Mouse (Mus musculus) intestine, postnatal 0 days (tissue): ENCODE results near the gene Trmt2a. TPM values are rescaled to one million over a fixed set of nuclear protein-coding genes. Genes with fewer than 3 reads are reported as not detected.

Source experiments
- ATAC-seq: fragments of 200-750 bp; cut with Nextera tagmentation; 2 replicates; pipeline ENCODE4 v1.8.0; 2017; ENCODE audit warnings: mild to moderate bottlenecking, moderate TSS enrichment, moderate library complexity
- H3K27ac ChIP-seq: fragments of 300-500 bp; sonication (generic); 2 replicates; pipeline ENCODE4 v1.5.1; 2014; ENCODE audit warnings: mild to moderate bottlenecking, low read depth, low read length, moderate library complexity
- H3K27me3 ChIP-seq: fragments of 300-500 bp; sonication (generic); replicated peaks from 2 replicates; pipeline ENCODE4 v1.6.1; 2014; ENCODE audit warnings: low read length, mixed read lengths; ENCODE audit not compliant: control insufficient read depth, insufficient read depth
- H3K36me3 ChIP-seq: fragments of 300-500 bp; sonication (generic); 2 replicates; pipeline ENCODE4 v1.6.1; 2014; ENCODE audit warnings: mild to moderate bottlenecking, moderate library complexity; ENCODE audit not compliant: control insufficient read depth, insufficient read depth
- H3K4me1 ChIP-seq: fragments of 300-500 bp; sonication (generic); replicated peaks from 2 replicates; pipeline ENCODE4 v1.6.1; 2014; ENCODE audit warnings: antibody characterized with exemption, low read length, mixed read lengths; ENCODE audit not compliant: control insufficient read depth, insufficient read depth
- H3K4me2 ChIP-seq: fragments of 300-500 bp; sonication (generic); replicated peaks from 2 replicates; pipeline ENCODE4 v1.6.1; 2014; ENCODE audit warnings: low read depth, mild to moderate bottlenecking, moderate library complexity
- H3K4me3 ChIP-seq: fragments of 300-500 bp; sonication (generic); 2 replicates; pipeline ENCODE4 v1.5.1; 2014; ENCODE audit warnings: low read depth, low read length
- H3K9ac ChIP-seq: fragments of 300-500 bp; sonication (generic); 2 replicates; pipeline ENCODE4 v1.6.1; 2014; ENCODE audit warnings: mild to moderate bottlenecking, low read depth, low read length
- H3K9me3 ChIP-seq: fragments of 300-500 bp; sonication (generic); 2 replicates; pipeline ENCODE4 v1.6.1; 2016; ENCODE audit warnings: mixed run types; ENCODE audit not compliant: control insufficient read depth
- CTCF ChIP-seq: sonication (generic); IDR thresholded peaks from 2 replicates; pipeline ENCODE4 v1.5.1; 2016; ENCODE audit warnings: low read depth, mild to moderate bottlenecking, control low read depth, antibody characterized with exemption, moderate library complexity
- WGBS: fragments of 180-500 bp; shearing (Covaris S2); extraction: QIAGEN DNeasy Blood & Tissue Kit; methylation state at CpG from one replicate; pipeline ENCODE4 v1.1.7; 2014; 5-methylcytosine and 5-hydroxymethylcytosine counted together
- polyA plus RNA-seq: library from polyadenylated mRNA; unstranded; fragments of >200 nt; fragmentation: Nextera tagmentation; extraction: Ambion mirVana; gene quantifications from 2 replicates; pipeline ENCODE4 v1.2.1, GENCODE M21; 2015

Gene Trmt2a
- 26.1 and 28.7 TPM in 2 replicates for polyA plus RNA-seq

DNA sequence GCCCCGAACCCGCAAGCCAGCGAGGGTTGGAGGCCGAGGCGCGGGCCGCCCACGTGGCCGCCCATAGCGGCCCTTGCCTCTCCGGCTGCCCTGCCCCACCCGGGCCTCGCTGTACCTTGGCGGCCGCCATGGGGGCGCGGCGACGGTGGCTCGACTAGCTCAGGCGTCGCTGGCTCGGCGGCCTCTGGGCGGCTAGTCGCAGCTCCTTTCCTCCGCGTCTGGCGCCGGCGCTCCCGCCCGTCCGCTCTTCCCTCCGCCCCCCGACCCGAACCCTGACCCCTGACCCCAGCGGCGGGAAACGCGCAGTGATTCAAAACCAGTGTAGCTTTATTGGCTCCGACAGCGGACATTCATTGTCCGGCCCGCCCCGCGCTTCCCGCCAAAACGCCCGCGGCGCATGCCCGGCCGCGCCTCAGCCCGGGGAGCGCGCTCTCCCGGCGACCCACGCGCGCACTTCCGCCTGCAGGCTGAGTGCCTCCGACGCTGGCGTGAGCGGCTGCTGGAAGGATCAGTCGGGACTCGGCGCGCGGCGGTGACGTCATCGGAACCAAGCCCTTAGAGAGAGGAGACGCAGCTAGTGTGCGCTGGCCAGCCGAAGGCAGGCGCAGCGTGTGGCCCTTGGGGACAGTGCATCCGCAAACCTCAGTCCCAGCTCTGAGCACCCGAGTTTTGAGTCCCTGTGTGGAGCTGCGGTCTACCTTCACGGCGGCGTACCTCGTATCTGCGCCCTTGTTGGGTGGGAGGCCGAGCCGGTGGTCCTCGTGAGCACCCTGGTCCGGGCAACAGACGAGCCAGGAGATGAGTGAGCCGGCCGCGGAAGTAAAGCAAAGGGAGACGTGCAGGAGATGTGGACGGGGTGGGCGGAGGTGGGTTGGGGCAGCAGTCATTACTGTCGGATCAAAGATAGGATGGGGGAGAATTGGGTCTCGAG is at the start of gene Trmt2a, which contains the start of gene Ranbp1:
Gene Trmt2a, plus strand, starts transcription at position 247 of the 931 bp plus-strand sequence.
Gene Ranbp1, minus strand, starts transcription at position 300 of the 931 bp plus-strand sequence.
- Histone ChIP-seq H3K9me3 (no peaks in the 10 kb centered on the region), H3K36me3 (peaks cover 53% of the 10 kb centered on the region), H3K4me3 (peak within 1 kb of the TSS; percentile 88), H3K4me1 (0 out of 2 replicates have a peak, but pooled peaks cover 8% of the 10 kb centered on the region), H3K9ac (peak within 1 kb of the TSS; percentile 86), H3K4me2 (peak within 1 kb of the TSS; percentile 93), H3K27me3 (no peaks in the 10 kb centered on the region), H3K27ac (peak within 1 kb of the TSS; percentile 82)
- under 1% methylated on average over 95 of the region's 102 CpGs for WGBS
- ATAC-seq: peak; percentile 96
- TF ChIP-seq CTCF: no peak

DNA sequence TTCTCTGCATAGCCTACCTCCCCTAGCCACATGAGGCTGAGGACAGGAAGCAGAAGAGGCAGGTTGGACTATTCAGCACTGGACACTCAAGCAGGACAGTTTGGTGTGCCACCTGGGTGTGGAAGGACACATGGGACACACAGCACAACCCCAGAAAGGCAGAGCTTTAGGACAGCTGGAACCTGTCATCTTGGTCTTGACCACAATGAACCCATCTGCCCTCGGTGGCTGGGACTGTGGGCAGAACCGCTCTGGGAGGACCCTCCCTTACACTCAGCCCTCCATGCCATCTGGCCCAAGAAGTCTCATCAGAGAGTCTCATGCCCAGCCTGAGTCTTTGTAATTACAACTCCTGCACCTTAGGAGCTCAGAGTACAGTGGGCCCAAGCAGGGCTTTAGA is 48.4 kb upstream of the Trmt2a start:
- Histone ChIP-seq H3K27me3 (no peaks in the 10 kb centered on the region), H3K9me3 (no peaks in the 10 kb centered on the region), H3K4me3 (no peak overlapping the region), H3K27ac (no peak overlapping the region), H3K4me2 (no peak overlapping the region), H3K36me3 (no peaks in the 10 kb centered on the region), H3K9ac (no peak overlapping the region), H3K4me1 (peaks cover under 1% of the 10 kb centered on the region; the same call in 1 of the 2 replicates)
- TF ChIP-seq CTCF: no peak
- ATAC-seq: no peak
- 89% methylated on average over 2 of the region's 2 CpGs for WGBS

DNA sequence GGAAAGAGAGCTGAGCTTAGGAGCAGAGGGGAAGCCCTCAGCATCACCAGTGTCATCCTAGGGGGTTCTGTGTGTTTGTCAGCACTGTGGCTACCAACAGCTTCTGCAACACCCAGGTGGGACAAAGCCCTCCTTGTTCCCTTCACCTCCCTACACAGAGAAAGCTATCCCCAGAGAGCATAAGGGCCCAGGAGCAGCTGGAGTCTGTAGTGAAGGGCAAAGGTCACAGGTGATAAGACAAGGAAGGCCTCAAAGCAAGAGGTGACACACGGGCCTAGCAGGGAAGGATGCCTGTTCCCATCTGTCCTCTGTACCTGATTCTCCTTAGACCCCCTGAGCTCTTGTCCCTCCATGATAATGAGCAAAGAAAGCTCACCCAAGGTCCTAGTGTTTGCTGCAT is 46.9 kb upstream of the Trmt2a start:
- Histone ChIP-seq H3K4me1 (no peaks in the 10 kb centered on the region), H3K9ac (no peak overlapping the region), H3K4me3 (no peak overlapping the region), H3K27me3 (no peaks in the 10 kb centered on the region), H3K4me2 (no peak overlapping the region), H3K27ac (no peak overlapping the region), H3K36me3 (no peaks in the 10 kb centered on the region), H3K9me3 (no peaks in the 10 kb centered on the region)
- 27% methylated on average over 1 of the region's 1 CpGs for WGBS
- ATAC-seq: peak; percentile 40
- TF ChIP-seq CTCF: no peak

DNA sequence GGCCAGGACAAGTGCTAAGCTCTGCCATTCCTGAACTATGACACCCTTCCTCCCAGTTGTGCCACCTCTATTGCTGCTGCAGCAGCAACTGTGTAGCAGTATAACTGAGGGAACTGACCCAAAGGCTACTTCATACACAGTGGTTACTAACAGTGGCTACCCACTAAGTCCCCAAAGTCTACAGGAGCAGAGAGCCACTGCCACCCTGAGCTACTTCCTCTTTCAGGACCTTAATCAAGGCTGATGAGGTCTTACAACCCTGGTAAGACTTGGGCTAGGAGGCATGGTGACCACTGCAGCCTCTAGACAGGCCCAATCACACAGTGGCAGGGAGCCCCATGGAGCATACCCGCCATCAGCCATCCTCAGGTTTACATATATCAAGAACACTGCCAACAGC is 46.4 kb upstream of the Trmt2a start:
- no peak overlapping the region for H3K4me3 ChIP-seq
- H3K27ac ChIP-seq: no peak overlapping the region; the same call in 1 of the 2 replicates
- H3K36me3 ChIP-seq: no peaks in the 10 kb centered on the region
- H3K9me3 ChIP-seq: no peaks in the 10 kb centered on the region
- TF ChIP-seq CTCF: no peak
- H3K27me3 ChIP-seq: no peaks in the 10 kb centered on the region
- H3K9ac ChIP-seq: no peak overlapping the region
- 96% methylated on average over 1 of the region's 1 CpGs for WGBS
- H3K4me1 ChIP-seq: no peaks in the 10 kb centered on the region
- ATAC-seq: no peak
- no peak overlapping the region for H3K4me2 ChIP-seq

DNA sequence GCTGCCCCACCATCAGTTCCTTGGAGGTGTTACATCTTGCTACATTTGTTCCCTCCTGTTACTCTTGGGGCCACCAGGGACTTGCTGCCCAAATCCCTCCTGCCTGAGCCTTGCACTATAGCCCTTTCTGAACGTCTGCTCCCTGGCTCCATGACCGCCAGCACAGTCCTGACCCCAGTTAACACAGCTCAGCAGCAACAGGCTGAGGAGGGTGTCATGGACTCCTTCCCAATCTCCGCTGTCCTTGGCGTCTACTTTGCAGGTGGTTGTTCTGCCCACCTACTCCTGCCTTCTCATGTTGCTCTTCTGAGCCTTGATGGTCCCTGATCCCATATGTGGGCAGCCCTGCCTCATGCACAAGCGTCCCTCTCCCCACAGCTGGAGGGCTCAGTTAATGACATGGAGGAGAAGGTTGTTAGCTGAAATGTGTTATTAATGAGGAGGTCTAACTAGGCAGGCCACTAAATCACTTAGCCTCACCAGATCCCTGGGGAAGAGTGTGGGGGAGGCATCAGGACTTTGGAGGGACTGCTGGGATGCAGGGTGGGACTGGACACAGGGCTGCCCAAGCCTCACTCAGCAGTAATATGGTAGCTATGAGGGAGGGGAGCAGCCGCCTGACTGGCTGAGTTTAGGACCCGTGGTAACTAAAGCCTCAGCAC is 44.9 kb upstream of the Trmt2a start:
- ATAC-seq: no peak
- Histone ChIP-seq H3K27me3 (no peaks in the 10 kb centered on the region), H3K4me2 (no peak overlapping the region), H3K4me1 (no peaks in the 10 kb centered on the region), H3K9me3 (no peaks in the 10 kb centered on the region), H3K36me3 (no peaks in the 10 kb centered on the region), H3K4me3 (no peak overlapping the region), H3K27ac (no peak overlapping the region), H3K9ac (no peak overlapping the region)
- WGBS: 73% methylated on average over 7 of the region's 7 CpGs
- TF ChIP-seq CTCF: no peak
